Mouse (Mus musculus) kidney, embryonic 14.5 days (tissue): ENCODE measurements around the gene 2210407C18Rik. TPM values are rescaled to one million over a fixed set of nuclear protein-coding genes. Genes with fewer than 3 reads are reported as not detected.

ENCODE experiments used
- ATAC-seq: fragments of 200-750 bp; cut with Nextera tagmentation; 2 replicates; pipeline ENCODE4 v1.8.0; 2017; ENCODE audit warnings: moderate number of reproducible peaks, mild to moderate bottlenecking, moderate TSS enrichment, moderate library complexity; ENCODE audit not compliant: low FRiP score, low TSS enrichment
- H3K27ac ChIP-seq: fragments of 300-500 bp; sonication (generic); 2 replicates; pipeline ENCODE4 v1.5.1; 2014; ENCODE audit warnings: low read depth, mild to moderate bottlenecking, low read length, moderate library complexity, mixed read lengths
- H3K27me3 ChIP-seq: fragments of 300-500 bp; sonication (generic); 2 replicates; pipeline ENCODE4 v1.6.1; 2014; ENCODE audit warnings: mild to moderate bottlenecking, low read length; ENCODE audit not compliant: control insufficient read depth, insufficient read depth
- H3K36me3 ChIP-seq: fragments of 300-500 bp; sonication (generic); 2 replicates; pipeline ENCODE4 v1.6.1; 2014; ENCODE audit warnings: low read length, mixed read lengths; ENCODE audit not compliant: control insufficient read depth, insufficient read depth
- H3K4me1 ChIP-seq: fragments of 300-500 bp; sonication (generic); 2 replicates; pipeline ENCODE4 v1.6.1; 2014; ENCODE audit warnings: low read length, mixed read lengths; ENCODE audit not compliant: control insufficient read depth, insufficient read depth
- H3K4me2 ChIP-seq: fragments of 300-500 bp; sonication (generic); replicated peaks from 2 replicates; pipeline ENCODE4 v1.6.1; 2014; ENCODE audit warnings: low read depth, mild to moderate bottlenecking, low read length
- H3K4me3 ChIP-seq: fragments of 300-500 bp; sonication (generic); 2 replicates; pipeline ENCODE4 v1.5.1; 2014; ENCODE audit warnings: mild to moderate bottlenecking, low read length
- H3K9ac ChIP-seq: fragments of 300-500 bp; sonication (generic); 2 replicates; pipeline ENCODE4 v1.6.1; 2014; ENCODE audit warnings: low read depth, mild to moderate bottlenecking, low read length, moderate library complexity
- H3K9me3 ChIP-seq: fragments of 300-500 bp; sonication (generic); 2 replicates; pipeline ENCODE4 v1.6.1; 2016; ENCODE audit warnings: low read length; ENCODE audit not compliant: control insufficient read depth
- WGBS: fragments of 180-500 bp; shearing (Covaris S2); extraction: QIAGEN DNeasy Blood & Tissue Kit; methylation state at CpG from one replicate; pipeline ENCODE4 v1.1.7; 2014; 5-methylcytosine and 5-hydroxymethylcytosine counted together
- polyA plus RNA-seq: library from polyadenylated mRNA; unstranded; fragments of >200 nt; fragmentation: Nextera tagmentation; extraction: Ambion mirVana; gene quantifications from 2 replicates; pipeline ENCODE4 v1.2.1, GENCODE M21; 2014

Gene 2210407C18Rik
- polyA plus RNA-seq, 1 experiment from 2014 or later = not detected

DNA sequence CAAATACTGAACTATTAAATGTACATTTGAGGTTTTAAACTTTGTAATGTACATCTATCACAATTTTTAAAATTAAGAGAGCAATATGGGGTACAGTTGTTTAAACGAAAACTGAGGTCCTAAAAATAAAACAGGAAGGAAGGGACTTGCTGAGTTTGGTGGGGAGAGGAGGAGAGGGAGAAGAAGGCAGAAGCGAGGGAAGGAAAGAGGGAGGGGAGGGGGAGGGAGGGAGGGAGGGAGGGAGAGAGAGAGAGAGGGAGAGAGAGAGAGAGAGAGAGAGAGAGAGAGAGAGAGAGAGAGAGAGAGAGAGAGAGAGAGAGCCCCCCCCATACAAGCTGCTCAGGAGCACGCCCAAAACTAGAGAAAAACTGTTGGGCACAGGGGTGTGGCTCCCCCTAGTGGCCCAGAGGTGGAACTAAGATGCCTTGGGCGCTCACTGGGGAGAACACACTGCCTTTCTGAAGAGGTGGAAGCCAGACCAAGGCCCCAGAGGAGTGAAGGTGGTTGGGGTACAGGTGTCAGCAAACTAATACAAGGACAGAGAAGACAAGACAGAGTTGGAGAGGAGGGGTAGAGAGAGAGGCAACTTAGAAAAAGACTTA lies 20.6 kb upstream of the 2210407C18Rik start:
- 0 out of 2 replicates have a peak, but pooled peaks cover 9% of the 10 kb centered on the region for H3K4me1 ChIP-seq
- ATAC-seq = no peak
- no peak overlapping the region for H3K27ac ChIP-seq
- 23% methylated on average over 4 of the region's 4 CpGs for WGBS
- no peak overlapping the region for H3K9ac ChIP-seq
- H3K4me2 ChIP-seq = no peak overlapping the region
- H3K36me3 ChIP-seq = no peaks in the 10 kb centered on the region
- no peak overlapping the region for H3K4me3 ChIP-seq
- H3K9me3 ChIP-seq = no peaks in the 10 kb centered on the region
- H3K27me3 ChIP-seq = peaks cover 9% of the 10 kb centered on the region; the same call in 1 of the 2 replicates

GRCm38 (mm10) chr11:58634878-58635277 lies 19.0 kb upstream of the 2210407C18Rik start:
- no peaks in the 10 kb centered on the region for H3K4me1 ChIP-seq
- H3K36me3 ChIP-seq = no peaks in the 10 kb centered on the region
- no peak overlapping the region for H3K4me2 ChIP-seq
- H3K9me3 ChIP-seq = no peaks in the 10 kb centered on the region
- H3K9ac ChIP-seq = no peak overlapping the region
- no peak overlapping the region for H3K27ac ChIP-seq
- H3K27me3 ChIP-seq = 0 out of 2 replicates have a peak, but pooled peaks cover 3% of the 10 kb centered on the region
- WGBS = 68% methylated on average over 4 of the region's 4 CpGs
- H3K4me3 ChIP-seq = no peak overlapping the region
- ATAC-seq = no peak

- H3K27ac ChIP-seq = no peak within 1 kb of the TSS
- no peak within 1 kb of the TSS for H3K4me2 ChIP-seq
- no peak within 1 kb of the TSS for H3K9ac ChIP-seq
- no peaks in the 10 kb centered on the region for H3K36me3 ChIP-seq
- 0 out of 2 replicates have a peak, but pooled peaks cover 3% of the 10 kb centered on the region for H3K27me3 ChIP-seq
- no peaks in the 10 kb centered on the region for H3K9me3 ChIP-seq
- 80% methylated on average over 5 of the region's 5 CpGs for WGBS
- no peak within 1 kb of the TSS for H3K4me3 ChIP-seq
- ATAC-seq = no peak
- H3K4me1 ChIP-seq = no peaks in the 10 kb centered on the region
Observed at GRCm38 (mm10) chr11:58630401-58630800, 14.5 kb upstream of the 2210407C18Rik start, which contains the start of gene Olfr323. Olfr323 (minus strand) TSS chr11:58630501.

GRCm38 (mm10) chr11:58626146-58626545 lies 10.3 kb upstream of the 2210407C18Rik start:
- ATAC-seq = no peak
- H3K4me1 ChIP-seq = no peaks in the 10 kb centered on the region
- H3K9ac ChIP-seq = no peak overlapping the region
- no peak overlapping the region for H3K27ac ChIP-seq
- no peaks in the 10 kb centered on the region for H3K36me3 ChIP-seq
- no peaks in the 10 kb centered on the region for H3K9me3 ChIP-seq
- WGBS = 52% methylated on average over 4 of the region's 4 CpGs
- H3K4me2 ChIP-seq = no peak overlapping the region
- no peaks in the 10 kb centered on the region for H3K27me3 ChIP-seq
- no peak overlapping the region for H3K4me3 ChIP-seq

DNA sequence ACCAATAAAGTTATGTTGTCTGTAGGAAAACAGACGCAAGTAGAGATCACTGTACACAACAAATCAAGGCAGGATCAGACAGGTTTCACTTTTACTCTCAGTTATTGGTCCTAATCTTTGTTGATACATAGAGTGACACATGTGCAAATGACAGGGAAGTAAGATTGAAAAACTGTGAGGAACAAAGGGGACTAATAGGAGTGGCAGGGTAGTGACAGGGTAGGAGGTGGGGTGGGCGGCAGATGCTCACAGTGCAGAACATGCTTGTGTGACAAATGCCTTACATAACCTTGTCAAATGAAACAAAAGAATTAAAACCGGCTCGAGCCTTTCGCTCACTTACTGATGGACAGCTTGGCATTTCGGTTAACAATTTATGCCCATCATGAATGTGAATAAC lies 2.9 kb upstream of the 2210407C18Rik start:
- no peak overlapping the region for H3K27ac ChIP-seq
- H3K27me3 ChIP-seq = no peaks in the 10 kb centered on the region
- no peak overlapping the region for H3K9ac ChIP-seq
- H3K4me3 ChIP-seq = no peak overlapping the region
- no peak overlapping the region for H3K4me2 ChIP-seq
- no peaks in the 10 kb centered on the region for H3K36me3 ChIP-seq
- WGBS = 79% methylated on average over 6 of the region's 6 CpGs
- H3K9me3 ChIP-seq = no peaks in the 10 kb centered on the region
- no peak for ATAC-seq
- H3K4me1 ChIP-seq = no peaks in the 10 kb centered on the region

- no peak overlapping the region for H3K4me3 ChIP-seq
- H3K4me2 ChIP-seq = no peak overlapping the region
- H3K9ac ChIP-seq = no peak overlapping the region
- no peaks in the 10 kb centered on the region for H3K27me3 ChIP-seq
- 77% methylated on average over 3 of the region's 3 CpGs for WGBS
- H3K27ac ChIP-seq = no peak overlapping the region
- ATAC-seq = no peak
- H3K9me3 ChIP-seq = no peaks in the 10 kb centered on the region
- no peaks in the 10 kb centered on the region for H3K36me3 ChIP-seq
- H3K4me1 ChIP-seq = no peaks in the 10 kb centered on the region
Observed at GRCm38 (mm10) chr11:58618369-58618768, 2.5 kb upstream of the 2210407C18Rik start.

- H3K4me2 ChIP-seq = no peak overlapping the region
- no peaks in the 10 kb centered on the region for H3K9me3 ChIP-seq
- H3K4me1 ChIP-seq = no peaks in the 10 kb centered on the region
- no peak overlapping the region for H3K9ac ChIP-seq
- no peaks in the 10 kb centered on the region for H3K27me3 ChIP-seq
- H3K4me3 ChIP-seq = no peak overlapping the region
- no peaks in the 10 kb centered on the region for H3K36me3 ChIP-seq
- no peak overlapping the region for H3K27ac ChIP-seq
- no peak for ATAC-seq
Observed at GRCm38 (mm10) chr11:58614526-58614925, 1.3 kb downstream of the 2210407C18Rik start.

- no peak overlapping the region for H3K4me2 ChIP-seq
- H3K9ac ChIP-seq = no peak overlapping the region
- H3K9me3 ChIP-seq = no peaks in the 10 kb centered on the region
- no peaks in the 10 kb centered on the region for H3K4me1 ChIP-seq
- 46% methylated on average over 3 of the region's 3 CpGs for WGBS
- ATAC-seq = no peak
- H3K36me3 ChIP-seq = no peaks in the 10 kb centered on the region
- H3K27ac ChIP-seq = no peak overlapping the region
- no peak overlapping the region for H3K4me3 ChIP-seq
- no peaks in the 10 kb centered on the region for H3K27me3 ChIP-seq
Observed at GRCm38 (mm10) chr11:58613359-58613758, 2.5 kb downstream of the 2210407C18Rik start.

DNA sequence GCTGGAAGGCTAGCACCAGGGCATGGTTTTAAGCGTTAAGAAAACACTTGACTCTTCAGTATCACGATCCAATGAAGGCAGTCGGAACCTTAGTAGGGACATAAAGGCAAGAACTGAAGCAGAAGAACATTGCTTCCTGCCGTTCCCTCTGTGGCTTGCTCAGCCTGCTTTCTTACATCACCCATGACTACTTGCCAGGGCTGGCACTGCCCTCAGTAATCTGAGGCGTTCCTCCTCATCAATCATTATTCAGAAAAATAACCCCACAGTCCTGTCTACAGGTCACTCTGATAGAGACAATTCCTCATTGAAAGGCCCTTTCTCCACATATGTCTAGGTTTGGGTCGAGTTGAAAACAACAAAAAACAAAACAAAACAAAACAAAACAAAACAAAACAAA lies 8.8 kb downstream of the 2210407C18Rik start:
- Histone ChIP-seq H3K9ac (no peak overlapping the region), H3K4me1 (no peaks in the 10 kb centered on the region), H3K4me3 (no peak overlapping the region), H3K36me3 (no peaks in the 10 kb centered on the region), H3K27me3 (no peaks in the 10 kb centered on the region), H3K9me3 (0 out of 2 replicates have a peak, but pooled peaks cover 2% of the 10 kb centered on the region), H3K4me2 (no peak overlapping the region), H3K27ac (no peak overlapping the region)
- no peak for ATAC-seq
- WGBS = 72% methylated on average over 6 of the region's 6 CpGs
